Mouse (Mus musculus) lung, embryonic 14.5 days (tissue): ENCODE measurements around the gene Synj2. TPM values are rescaled to one million over a fixed set of nuclear protein-coding genes. Genes with fewer than 3 reads are reported as not detected.
A peak's percentile ranks its signal among the peaks of the same experiment; 100 is the strongest.

Experiments used
- ATAC-seq: fragments of 200-750 bp; cut with Nextera tagmentation; 2 replicates; pipeline ENCODE4 v1.8.0; 2017; ENCODE audit warnings: mild to moderate bottlenecking, moderate TSS enrichment, moderate library complexity; ENCODE audit not compliant: insufficient read depth
- DNase-seq: peaks from one replicate; pipeline ENCODE4 v3.0.0-alpha.2; 2015
- H3K27ac ChIP-seq: fragments of 300-500 bp; sonication (generic); 2 replicates; pipeline ENCODE4 v1.5.1; 2014; ENCODE audit warnings: low read depth, mild to moderate bottlenecking, moderate library complexity
- H3K27me3 ChIP-seq: fragments of 300-500 bp; sonication (generic); 2 replicates; pipeline ENCODE4 v1.6.1; 2014; ENCODE audit warnings: low read length, control low read depth; ENCODE audit not compliant: insufficient read depth
- H3K36me3 ChIP-seq: fragments of 300-500 bp; sonication (generic); 2 replicates; pipeline ENCODE4 v1.6.1; 2014; ENCODE audit warnings: control low read depth; ENCODE audit not compliant: insufficient read depth
- H3K4me1 ChIP-seq: fragments of 300-500 bp; sonication (generic); 2 replicates; pipeline ENCODE4 v1.6.1; 2014; ENCODE audit warnings: antibody characterized with exemption, control low read depth; ENCODE audit not compliant: insufficient read depth
- H3K4me2 ChIP-seq: fragments of 300-500 bp; sonication (generic); 2 replicates; pipeline ENCODE4 v1.6.1; 2014; ENCODE audit warnings: mild to moderate bottlenecking
- H3K4me3 ChIP-seq: fragments of 300-500 bp; sonication (generic); 2 replicates; pipeline ENCODE4 v1.5.1; 2014; ENCODE audit warnings: low read depth, low read length
- H3K9ac ChIP-seq: fragments of 300-500 bp; sonication (generic); 2 replicates; pipeline ENCODE4 v1.6.1; 2014
- H3K9me3 ChIP-seq: fragments of 300-500 bp; sonication (generic); 2 replicates; pipeline ENCODE4 v1.6.1; 2016; ENCODE audit warnings: low read depth, low read length, control low read depth
- CTCF ChIP-seq: IDR thresholded peaks from 2 replicates; pipeline ENCODE4 v1.5.1; 2016; ENCODE audit warnings: antibody characterized with exemption, low read depth
- WGBS: fragments of 180-500 bp; shearing (Covaris S2); extraction: QIAGEN DNeasy Blood & Tissue Kit; methylation state at CpG from one replicate; pipeline ENCODE4 v1.1.7; 2014; 5-methylcytosine and 5-hydroxymethylcytosine counted together
- polyA plus RNA-seq: library from polyadenylated mRNA; unstranded; fragments of >200 nt; fragmentation: Nextera tagmentation; extraction: Ambion mirVana; gene quantifications from 2 replicates; pipeline ENCODE4 v1.2.1, GENCODE M21; 2014

The Synj2 gene
- polyA plus RNA-seq, 1 experiment from 2014 or later = 3.6 TPM

DNA sequence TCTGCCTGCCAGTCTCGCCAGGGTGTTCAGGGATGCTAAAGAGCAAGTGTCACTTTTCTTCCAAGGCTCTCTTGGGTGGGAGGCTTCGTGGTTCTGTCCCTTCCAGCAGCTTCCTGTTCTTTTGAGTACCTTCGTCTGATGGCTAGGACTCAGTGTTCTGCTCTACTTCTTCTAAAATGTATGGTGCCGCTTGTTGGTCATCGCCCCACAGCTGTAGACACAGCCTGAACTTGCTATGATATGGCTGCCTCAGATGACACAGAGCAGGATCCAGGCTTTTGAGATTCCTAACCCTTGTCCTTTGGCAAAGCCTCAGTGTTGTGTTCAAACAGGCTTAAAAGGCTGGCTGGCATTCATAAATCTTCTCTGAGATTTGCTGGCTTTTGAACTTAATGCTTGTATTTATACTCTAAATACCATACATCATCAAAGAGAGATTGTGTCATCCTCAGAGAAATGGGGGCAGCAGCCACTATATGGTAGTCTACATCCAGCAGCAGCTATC, 58.0 kb downstream of the Synj2 start:
- H3K27ac ChIP-seq = no peak overlapping the region
- TF ChIP-seq CTCF = no peak
- 65% methylated on average over 5 of the region's 5 CpGs for WGBS
- no peaks in the 10 kb centered on the region for H3K9me3 ChIP-seq
- H3K9ac ChIP-seq = no peak overlapping the region
- 0 out of 2 replicates have a peak, but pooled peaks cover 3% of the 10 kb centered on the region for H3K4me1 ChIP-seq
- no peaks in the 10 kb centered on the region for H3K36me3 ChIP-seq
- H3K4me3 ChIP-seq = no peak overlapping the region
- H3K4me2 ChIP-seq = no peak overlapping the region
- H3K27me3 ChIP-seq = no peaks in the 10 kb centered on the region
- ATAC-seq (no peak), DNase-seq (no peak)

GRCm38 (mm10) chr17:6000864-6001319, 59.8 kb downstream of the Synj2 start:
- TF ChIP-seq CTCF = no peak
- Histone ChIP-seq H3K4me2 (no peak overlapping the region), H3K27ac (no peak overlapping the region), H3K27me3 (no peaks in the 10 kb centered on the region), H3K9me3 (no peaks in the 10 kb centered on the region), H3K36me3 (no peaks in the 10 kb centered on the region), H3K9ac (no peak overlapping the region), H3K4me1 (peaks cover 14% of the 10 kb centered on the region), H3K4me3 (no peak overlapping the region)
- ATAC-seq (no peak), DNase-seq (no peak)
- WGBS = 71% methylated on average over 8 of the region's 8 CpGs

GRCm38 (mm10) chr17:6001389-6001788, 60.3 kb downstream of the Synj2 start:
- H3K9me3 ChIP-seq = no peaks in the 10 kb centered on the region
- no peaks in the 10 kb centered on the region for H3K36me3 ChIP-seq
- no peaks in the 10 kb centered on the region for H3K27me3 ChIP-seq
- H3K4me3 ChIP-seq = no peak overlapping the region
- no peak for ATAC-seq
- DNase-seq = no peak
- H3K27ac ChIP-seq = no peak overlapping the region
- H3K4me2 ChIP-seq = no peak overlapping the region
- TF ChIP-seq CTCF = no peak
- H3K4me1 ChIP-seq = peaks cover 16% of the 10 kb centered on the region
- WGBS = 65% methylated on average over 6 of the region's 6 CpGs
- H3K9ac ChIP-seq = no peak overlapping the region

DNA sequence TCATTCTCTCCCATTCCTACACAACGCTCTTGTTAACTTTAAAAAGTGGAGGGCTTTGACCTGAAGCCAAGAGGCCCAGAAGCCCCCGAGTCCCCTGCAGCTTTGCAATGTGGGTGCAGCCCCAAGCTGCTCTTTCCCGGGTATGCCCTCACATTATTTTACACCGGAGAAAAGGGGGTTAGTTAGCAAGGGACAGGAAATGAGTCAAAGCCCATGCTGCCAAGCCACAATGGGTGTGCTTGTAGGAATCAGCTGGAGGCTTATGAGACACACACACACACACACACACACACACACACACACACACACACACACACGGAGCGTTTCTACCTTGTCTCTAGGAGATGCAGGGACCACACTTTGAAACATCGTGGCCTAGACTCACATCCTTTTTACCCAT, 60.8 kb downstream of the Synj2 start:
- no peaks in the 10 kb centered on the region for H3K9me3 ChIP-seq
- DNase-seq = no peak
- H3K36me3 ChIP-seq = no peaks in the 10 kb centered on the region
- no peak overlapping the region for H3K4me2 ChIP-seq
- H3K4me1 ChIP-seq = peaks cover 19% of the 10 kb centered on the region
- WGBS = 70% methylated on average over 7 of the region's 7 CpGs
- no peak overlapping the region for H3K9ac ChIP-seq
- no peak for ATAC-seq
- H3K27ac ChIP-seq = no peak overlapping the region
- no peaks in the 10 kb centered on the region for H3K27me3 ChIP-seq
- H3K4me3 ChIP-seq = no peak overlapping the region
- no peak for TF ChIP-seq CTCF

DNA sequence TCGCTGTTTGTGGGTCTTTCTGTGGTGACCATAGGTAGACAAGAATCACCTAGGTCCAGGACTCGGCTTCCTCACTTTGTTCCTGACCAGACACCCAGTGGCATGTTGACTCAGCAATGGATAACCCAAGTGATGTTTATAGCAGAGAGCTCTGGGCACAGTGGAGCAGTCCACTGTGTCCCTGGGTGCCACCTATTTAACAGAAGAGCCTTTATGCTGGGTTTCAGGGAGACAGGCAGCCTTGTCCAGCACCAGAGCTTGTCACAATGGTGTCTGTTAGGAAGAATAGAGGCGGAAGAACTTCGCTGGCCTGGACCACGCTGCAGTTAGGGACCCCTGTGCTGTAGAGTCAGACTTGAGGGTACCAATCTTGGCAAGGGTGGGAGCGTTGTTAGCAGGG, 61.5 kb downstream of the Synj2 start:
- Histone ChIP-seq H3K27ac (no peak overlapping the region), H3K9me3 (no peaks in the 10 kb centered on the region), H3K4me1 (peaks cover 24% of the 10 kb centered on the region), H3K36me3 (no peaks in the 10 kb centered on the region), H3K9ac (no peak overlapping the region), H3K27me3 (no peaks in the 10 kb centered on the region), H3K4me3 (no peak overlapping the region), H3K4me2 (no peak overlapping the region)
- no peak for TF ChIP-seq CTCF
- no peak for DNase-seq
- WGBS = 88% methylated on average over 6 of the region's 6 CpGs
- ATAC-seq = no peak

GRCm38 (mm10) chr17:6003661-6004060, 62.6 kb downstream of the Synj2 start:
- Histone ChIP-seq H3K27ac (no peak overlapping the region), H3K36me3 (no peaks in the 10 kb centered on the region), H3K4me2 (no peak overlapping the region), H3K9ac (no peak overlapping the region), H3K27me3 (no peaks in the 10 kb centered on the region), H3K9me3 (no peaks in the 10 kb centered on the region), H3K4me1 (peaks cover 24% of the 10 kb centered on the region), H3K4me3 (no peak overlapping the region)
- no peak for DNase-seq
- 80% methylated on average over 6 of the region's 6 CpGs for WGBS
- no peak for TF ChIP-seq CTCF
- no peak for ATAC-seq

DNA sequence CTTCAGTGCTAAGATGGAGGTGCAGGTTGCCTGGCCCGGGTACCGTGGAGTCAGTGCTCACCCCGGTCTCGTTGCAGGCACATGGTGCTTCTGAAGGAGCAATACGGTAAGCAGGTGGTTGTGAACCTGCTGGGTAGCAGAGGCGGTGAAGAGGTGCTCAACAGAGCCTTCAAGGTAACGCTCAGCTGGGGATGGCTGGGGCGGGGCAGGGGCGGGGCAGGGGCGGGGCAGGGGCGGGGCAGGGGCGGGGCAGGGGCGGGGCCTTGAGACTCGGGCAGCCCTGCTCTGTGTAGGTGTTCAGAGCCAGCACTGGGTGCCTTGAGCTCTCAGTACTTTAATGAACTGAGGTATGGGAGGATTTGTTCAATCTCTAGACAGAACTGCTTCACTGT, 64.2 kb downstream of the Synj2 start:
- H3K4me3 ChIP-seq = no peak overlapping the region
- no peak for TF ChIP-seq CTCF
- no peaks in the 10 kb centered on the region for H3K9me3 ChIP-seq
- H3K4me1 ChIP-seq = peaks cover 24% of the 10 kb centered on the region
- H3K36me3 ChIP-seq = no peaks in the 10 kb centered on the region
- peak; percentile 73 for ATAC-seq
- no peak overlapping the region for H3K9ac ChIP-seq
- H3K27me3 ChIP-seq = no peaks in the 10 kb centered on the region
- no peak for DNase-seq
- WGBS = 17% methylated on average over 13 of the region's 14 CpGs
- H3K27ac ChIP-seq = peak overlapping the region; percentile 92
- H3K4me2 ChIP-seq = peak overlapping the region; percentile 41
